Mouse (Mus musculus) heart, postnatal 0 days (tissue): ENCODE results near the gene Pold4. TPM values are rescaled to one million over a fixed set of nuclear protein-coding genes. Genes with fewer than 3 reads are reported as not detected.

Source experiments
- ATAC-seq: fragments of 200-750 bp; cut with Nextera tagmentation; 2 replicates; pipeline ENCODE4 v1.8.0; 2017; ENCODE audit warnings: low read depth, moderate number of reproducible peaks, moderate library complexity; ENCODE audit not compliant: insufficient read depth
- DNase-seq: peaks from one replicate; pipeline ENCODE4 v3.0.0-alpha.2; 2016; ENCODE audit warnings: low spot score
- H3K27ac ChIP-seq: fragments of 300-500 bp; sonication (generic); 2 replicates; pipeline ENCODE4 v1.5.1; 2014; ENCODE audit warnings: low read depth, mild to moderate bottlenecking
- H3K27me3 ChIP-seq: fragments of 300-500 bp; sonication (generic); 2 replicates; pipeline ENCODE4 v1.6.1; 2014; ENCODE audit warnings: low read length, mixed read lengths; ENCODE audit not compliant: control insufficient read depth, insufficient read depth
- H3K36me3 ChIP-seq: fragments of 300-500 bp; sonication (generic); replicated peaks from 2 replicates; pipeline ENCODE4 v1.6.1; 2014; ENCODE audit warnings: low read length, mixed read lengths; ENCODE audit not compliant: control insufficient read depth, insufficient read depth
- H3K4me1 ChIP-seq: fragments of 300-500 bp; sonication (generic); 2 replicates; pipeline ENCODE4 v1.6.1; 2014; ENCODE audit warnings: antibody characterized with exemption; ENCODE audit not compliant: control insufficient read depth, insufficient read depth
- H3K4me2 ChIP-seq: fragments of 300-500 bp; sonication (generic); 2 replicates; pipeline ENCODE4 v1.6.1; 2014; ENCODE audit warnings: low read depth, mild to moderate bottlenecking, low read length, moderate library complexity
- H3K4me3 ChIP-seq: fragments of 300-500 bp; sonication (generic); 2 replicates; pipeline ENCODE4 v1.5.1; 2014; ENCODE audit warnings: low read depth, low read length
- H3K9ac ChIP-seq: fragments of 300-500 bp; sonication (generic); replicated peaks from 2 replicates; pipeline ENCODE4 v1.6.1; 2014; ENCODE audit warnings: low read depth, low read length, mixed read lengths
- H3K9me3 ChIP-seq: fragments of 300-500 bp; sonication (generic); replicated peaks from 2 replicates; pipeline ENCODE4 v1.6.1; 2016; ENCODE audit warnings: low read length; ENCODE audit not compliant: control insufficient read depth
- CTCF ChIP-seq: IDR thresholded peaks from 2 replicates; pipeline ENCODE4 v1.5.1; 2016; ENCODE audit warnings: antibody characterized with exemption, control low read depth, low read depth
- EP300 ChIP-seq: IDR thresholded peaks from 2 replicates; pipeline ENCODE4 v1.6.1; 2016; ENCODE audit warnings: antibody characterized with exemption, low read depth
- WGBS: fragments of 180-500 bp; shearing (Covaris S2); extraction: QIAGEN DNeasy Blood & Tissue Kit; methylation state at CpG from one replicate; pipeline ENCODE4 v1.1.7; 2014; 5-methylcytosine and 5-hydroxymethylcytosine counted together
- polyA plus RNA-seq: library from polyadenylated mRNA; unstranded; fragments of >200 nt; fragmentation: Nextera tagmentation; extraction: Ambion mirVana; gene quantifications from 2 replicates; pipeline ENCODE4 v1.2.1, GENCODE M21; 2015
- total RNA-seq: library from RNA; depleted of rRNA; stranded (reverse); fragments of >200 nt; gene quantifications from 2 replicates; pipeline ENCODE4 v1.2.3, GENCODE M21; 2014; ENCODE audit warnings: low replicate concordance

Pold4 gene
- total and polyA plus RNA-seq, 2 experiments from 2014 or later = 23.0 to 30.8 TPM

DNA sequence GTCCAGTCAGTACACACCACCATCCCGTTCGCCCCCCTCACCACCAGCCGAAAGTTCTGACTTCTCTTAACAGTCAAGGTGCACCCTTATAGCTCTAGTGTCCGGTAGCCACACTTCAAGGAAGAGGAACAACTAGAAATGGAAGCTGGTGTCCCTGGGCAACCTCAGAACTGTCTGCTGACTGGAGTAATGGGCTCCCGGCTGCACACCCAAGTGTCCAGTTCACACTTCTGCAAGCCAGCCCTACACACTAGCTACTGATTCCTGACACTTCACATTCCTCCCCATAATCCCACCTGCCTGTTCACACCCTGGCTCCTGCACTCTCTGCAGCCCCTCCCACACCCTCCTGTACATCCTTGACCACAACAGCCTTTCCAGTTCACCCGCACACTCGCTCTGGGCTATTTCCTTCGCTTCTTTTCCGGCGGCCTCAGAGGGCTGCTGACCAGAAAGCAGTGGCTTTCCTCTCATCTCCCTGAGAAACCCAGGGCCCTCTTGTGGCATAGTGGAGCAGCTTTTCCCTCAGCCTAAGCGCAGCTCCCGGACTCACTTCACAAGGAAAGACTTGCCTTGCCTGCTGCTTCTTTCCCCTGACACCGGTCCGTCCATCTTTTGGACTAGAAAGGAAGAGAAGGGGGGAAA lies 15.5 kb upstream of the Pold4 start:
- DNase-seq (peak; percentile 74), ATAC-seq (peak; percentile 45)
- Histone ChIP-seq H3K9ac (no peak overlapping the region), H3K4me1 (peaks cover 28% of the 10 kb centered on the region), H3K4me3 (peak overlapping the region; percentile 9; the same call in 1 of the 2 replicates), H3K9me3 (no peaks in the 10 kb centered on the region), H3K27ac (peak overlapping the region; percentile 40; the same call in 1 of the 2 replicates), H3K4me2 (peak overlapping the region; percentile 87), H3K36me3 (no peaks in the 10 kb centered on the region), H3K27me3 (peaks cover 42% of the 10 kb centered on the region)
- WGBS = 12% methylated on average over 14 of the region's 14 CpGs
- TF ChIP-seq CTCF = peak; percentile 50
- no peak for TF ChIP-seq EP300

DNA sequence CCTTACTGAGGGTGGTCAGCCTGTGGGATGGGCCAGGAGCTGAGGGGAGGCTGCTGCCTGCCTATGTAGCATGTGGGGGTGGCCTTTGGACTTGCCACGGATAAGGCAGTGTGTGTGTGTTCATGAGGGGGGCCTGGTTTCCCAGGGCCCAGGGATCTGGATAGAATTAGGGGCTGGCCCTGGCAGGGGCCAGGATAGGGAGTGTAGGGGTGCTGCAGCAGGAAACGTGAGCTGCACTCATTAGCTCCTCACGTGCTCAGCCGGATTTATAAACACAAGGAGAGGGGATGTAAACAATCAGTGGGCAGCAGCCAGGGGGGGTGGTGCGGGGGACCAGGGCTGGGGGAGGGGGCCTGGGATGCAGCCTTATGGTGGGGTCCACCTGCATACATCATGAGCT lies 14.6 kb upstream of the Pold4 start:
- no peak overlapping the region for H3K4me2 ChIP-seq
- peaks cover 35% of the 10 kb centered on the region for H3K27me3 ChIP-seq
- H3K36me3 ChIP-seq = no peaks in the 10 kb centered on the region
- H3K27ac ChIP-seq = no peak overlapping the region
- no peak overlapping the region for H3K9ac ChIP-seq
- TF ChIP-seq EP300 = no peak
- TF ChIP-seq CTCF = no peak
- DNase-seq (no peak), ATAC-seq (no peak)
- no peaks in the 10 kb centered on the region for H3K9me3 ChIP-seq
- H3K4me3 ChIP-seq = no peak overlapping the region
- peaks cover 29% of the 10 kb centered on the region for H3K4me1 ChIP-seq
- 33% methylated on average over 5 of the region's 5 CpGs for WGBS

- Histone ChIP-seq H3K4me2 (no peak overlapping the region), H3K27me3 (peaks cover 30% of the 10 kb centered on the region), H3K4me3 (no peak overlapping the region), H3K9ac (no peak overlapping the region), H3K4me1 (peaks cover 29% of the 10 kb centered on the region), H3K36me3 (no peaks in the 10 kb centered on the region), H3K9me3 (no peaks in the 10 kb centered on the region), H3K27ac (no peak overlapping the region)
- DNase-seq = no peak
- WGBS = 49% methylated on average over 3 of the region's 3 CpGs
- no peak for ATAC-seq
- TF ChIP-seq CTCF = no peak
- no peak for TF ChIP-seq EP300
Observed at GRCm38 (mm10) chr19:4217855-4218254, 13.8 kb upstream of the Pold4 start.

- Histone ChIP-seq H3K27me3 (peaks cover 26% of the 10 kb centered on the region), H3K36me3 (no peaks in the 10 kb centered on the region), H3K27ac (no peak overlapping the region), H3K9me3 (no peaks in the 10 kb centered on the region), H3K9ac (no peak overlapping the region), H3K4me2 (no peak overlapping the region), H3K4me3 (no peak overlapping the region), H3K4me1 (peaks cover 29% of the 10 kb centered on the region)
- DNase-seq (no peak), ATAC-seq (no peak)
- 88% methylated on average over 11 of the region's 11 CpGs for WGBS
- TF ChIP-seq CTCF (no peak), EP300 (no peak)
Observed at GRCm38 (mm10) chr19:4218293-4218692, 13.4 kb upstream of the Pold4 start.

DNA sequence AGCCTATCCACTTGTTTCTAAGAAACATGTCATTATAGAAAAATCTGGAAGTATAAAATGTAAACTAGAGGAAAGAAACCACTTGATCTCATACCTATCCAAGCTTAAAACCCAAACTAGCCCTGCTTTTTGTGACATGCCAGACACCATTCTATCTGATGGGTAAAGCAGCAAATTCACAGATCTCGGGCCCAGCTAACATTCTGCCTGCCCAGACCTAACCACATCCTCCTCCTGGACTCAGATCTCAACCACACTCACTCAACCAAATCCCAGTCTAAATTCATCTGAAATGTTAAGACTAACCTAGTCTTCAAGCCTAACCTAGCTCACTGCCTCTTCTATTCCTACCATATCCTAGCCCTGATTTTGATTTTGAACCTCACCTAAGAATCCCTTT lies 12.9 kb upstream of the Pold4 start:
- ATAC-seq (no peak), DNase-seq (no peak)
- 69% methylated on average over 1 of the region's 1 CpGs for WGBS
- no peak overlapping the region for H3K4me2 ChIP-seq
- no peak overlapping the region for H3K4me3 ChIP-seq
- no peak overlapping the region for H3K27ac ChIP-seq
- peaks cover 29% of the 10 kb centered on the region for H3K4me1 ChIP-seq
- H3K9me3 ChIP-seq = no peaks in the 10 kb centered on the region
- peaks cover 21% of the 10 kb centered on the region for H3K27me3 ChIP-seq
- TF ChIP-seq CTCF (no peak), EP300 (no peak)
- H3K9ac ChIP-seq = no peak overlapping the region
- H3K36me3 ChIP-seq = no peaks in the 10 kb centered on the region

- Histone ChIP-seq H3K27me3 (peaks cover 17% of the 10 kb centered on the region), H3K9ac (no peak overlapping the region), H3K4me3 (no peak overlapping the region), H3K4me2 (no peak overlapping the region), H3K9me3 (no peaks in the 10 kb centered on the region), H3K4me1 (peaks cover 25% of the 10 kb centered on the region), H3K27ac (no peak overlapping the region), H3K36me3 (no peaks in the 10 kb centered on the region)
- WGBS = 74% methylated on average over 6 of the region's 6 CpGs
- DNase-seq (no peak), ATAC-seq (no peak)
- no peak for TF ChIP-seq EP300
- TF ChIP-seq CTCF = no peak
Observed at GRCm38 (mm10) chr19:4219943-4220342, 11.8 kb upstream of the Pold4 start.
